Mouse (Mus musculus): ENCODE data around the gene Fars2.
"Not testable (repeated sequence)": the region's sequence is repeated elsewhere in the genome, so short reads cannot be mapped to it uniquely, and the experiment has no call there.

Gene Fars2

GRCm38 (mm10) chr13:36416546-36416945, 299.3 kb downstream of the Fars2 start:
- in situ Hi-C loops (cut with MboI; ENCODE audit: low pct_unique_long_range_greater_than_20kb in 1 of 2, low sequenced_read_pairs in 2 of 2, unreplicated experiment in 1 of 2), result no loop called here

GRCm38 (mm10) chr13:36419357-36419756, 302.1 kb downstream of the Fars2 start:
- in situ Hi-C loops (cut with MboI; ENCODE audit: low pct_unique_long_range_greater_than_20kb in 1 of 2, low sequenced_read_pairs in 2 of 2, unreplicated experiment in 1 of 2), result no loop called here

- in situ Hi-C loops (cut with MboI; ENCODE audit: low pct_unique_long_range_greater_than_20kb in 1 of 2, low sequenced_read_pairs in 2 of 2, unreplicated experiment in 1 of 2), result no loop called here
These were observed 305.2 kb downstream of the Fars2 start for GRCm38 (mm10) chr13:36422446-36422845.

- in situ Hi-C loops (cut with MboI; ENCODE audit: low pct_unique_long_range_greater_than_20kb in 1 of 2, low sequenced_read_pairs in 2 of 2, unreplicated experiment in 1 of 2), result not testable (repeated sequence)
These were observed 308.9 kb downstream of the Fars2 start for GRCm38 (mm10) chr13:36425824-36426705.

GRCm38 (mm10) chr13:36429500-36430189, 312.4 kb downstream of the Fars2 start:
- in situ Hi-C loops (cut with MboI; ENCODE audit: low pct_unique_long_range_greater_than_20kb in 1 of 2, low sequenced_read_pairs in 2 of 2, unreplicated experiment in 1 of 2), result no loop called here

GRCm38 (mm10) chr13:36430420-36431114, 313.4 kb downstream of the Fars2 start:
- in situ Hi-C loops (cut with MboI; ENCODE audit: low pct_unique_long_range_greater_than_20kb in 1 of 2, low sequenced_read_pairs in 2 of 2, unreplicated experiment in 1 of 2), result no loop called here

GRCm38 (mm10) chr13:36431974-36432518, 314.8 kb downstream of the Fars2 start:
- in situ Hi-C loops (cut with MboI; ENCODE audit: low pct_unique_long_range_greater_than_20kb in 1 of 2, low sequenced_read_pairs in 2 of 2, unreplicated experiment in 1 of 2), result no loop called here

- in situ Hi-C loops (cut with MboI; ENCODE audit: low pct_unique_long_range_greater_than_20kb in 1 of 2, low sequenced_read_pairs in 2 of 2, unreplicated experiment in 1 of 2), result no loop called here
These were observed 327.7 kb downstream of the Fars2 start for GRCm38 (mm10) chr13:36444748-36445423.

GRCm38 (mm10) chr13:36447947-36448346, 330.7 kb downstream of the Fars2 start:
- in situ Hi-C loops (cut with MboI; ENCODE audit: low pct_unique_long_range_greater_than_20kb in 1 of 2, low sequenced_read_pairs in 2 of 2, unreplicated experiment in 1 of 2), result no loop called here

- in situ Hi-C loops (cut with MboI; ENCODE audit: low pct_unique_long_range_greater_than_20kb in 1 of 2, low sequenced_read_pairs in 2 of 2, unreplicated experiment in 1 of 2), result no loop called here
These were observed 331.4 kb downstream of the Fars2 start for GRCm38 (mm10) chr13:36448565-36448964.

- in situ Hi-C loops (cut with MboI; ENCODE audit: low pct_unique_long_range_greater_than_20kb in 1 of 2, low sequenced_read_pairs in 2 of 2, unreplicated experiment in 1 of 2), result no loop called here
These were observed 334.2 kb downstream of the Fars2 start for GRCm38 (mm10) chr13:36451437-36451836.

GRCm38 (mm10) chr13:36460473-36460872, 343.3 kb downstream of the Fars2 start:
- in situ Hi-C loops (cut with MboI; ENCODE audit: low pct_unique_long_range_greater_than_20kb in 1 of 2, low sequenced_read_pairs in 2 of 2, unreplicated experiment in 1 of 2), result no loop called here

GRCm38 (mm10) chr13:36463669-36464068, 346.5 kb downstream of the Fars2 start:
- in situ Hi-C loops (cut with MboI; ENCODE audit: low pct_unique_long_range_greater_than_20kb in 1 of 2, low sequenced_read_pairs in 2 of 2, unreplicated experiment in 1 of 2), result no loop called here

- in situ Hi-C loops (cut with MboI; ENCODE audit: low pct_unique_long_range_greater_than_20kb in 1 of 2, low sequenced_read_pairs in 2 of 2, unreplicated experiment in 1 of 2), result not testable (repeated sequence)
These were observed 348.9 kb downstream of the Fars2 start for GRCm38 (mm10) chr13:36466076-36466475.

GRCm38 (mm10) chr13:36466515-36466921, 349.3 kb downstream of the Fars2 start:
- in situ Hi-C loops (cut with MboI; ENCODE audit: low pct_unique_long_range_greater_than_20kb in 1 of 2, low sequenced_read_pairs in 2 of 2, unreplicated experiment in 1 of 2), result no loop called here

GRCm38 (mm10) chr13:36467849-36468248, 350.6 kb downstream of the Fars2 start:
- in situ Hi-C loops (cut with MboI; ENCODE audit: low pct_unique_long_range_greater_than_20kb in 1 of 2, low sequenced_read_pairs in 2 of 2, unreplicated experiment in 1 of 2), result no loop called here

GRCm38 (mm10) chr13:36468963-36469362, 351.8 kb downstream of the Fars2 start:
- in situ Hi-C loops (cut with MboI; ENCODE audit: low pct_unique_long_range_greater_than_20kb in 1 of 2, low sequenced_read_pairs in 2 of 2, unreplicated experiment in 1 of 2), result no loop called here

- in situ Hi-C loops (cut with MboI; ENCODE audit: low pct_unique_long_range_greater_than_20kb in 1 of 2, low sequenced_read_pairs in 2 of 2, unreplicated experiment in 1 of 2), result no loop called here
These were observed 352.4 kb downstream of the Fars2 start for GRCm38 (mm10) chr13:36469412-36470125.

Data from mouse embryonic stem cell (cell line).